Mouse (Mus musculus): ENCODE measurements around the gene Bspry. TPM values are rescaled to one million over a fixed set of nuclear protein-coding genes. Genes with fewer than 3 reads are reported as not detected.

Bspry gene
- 0.67 and 5.3 TPM in 2 replicates for polyA plus RNA-seq (2015; fragmentation: Nextera tagmentation; extraction: Ambion mirVana)

DNA sequence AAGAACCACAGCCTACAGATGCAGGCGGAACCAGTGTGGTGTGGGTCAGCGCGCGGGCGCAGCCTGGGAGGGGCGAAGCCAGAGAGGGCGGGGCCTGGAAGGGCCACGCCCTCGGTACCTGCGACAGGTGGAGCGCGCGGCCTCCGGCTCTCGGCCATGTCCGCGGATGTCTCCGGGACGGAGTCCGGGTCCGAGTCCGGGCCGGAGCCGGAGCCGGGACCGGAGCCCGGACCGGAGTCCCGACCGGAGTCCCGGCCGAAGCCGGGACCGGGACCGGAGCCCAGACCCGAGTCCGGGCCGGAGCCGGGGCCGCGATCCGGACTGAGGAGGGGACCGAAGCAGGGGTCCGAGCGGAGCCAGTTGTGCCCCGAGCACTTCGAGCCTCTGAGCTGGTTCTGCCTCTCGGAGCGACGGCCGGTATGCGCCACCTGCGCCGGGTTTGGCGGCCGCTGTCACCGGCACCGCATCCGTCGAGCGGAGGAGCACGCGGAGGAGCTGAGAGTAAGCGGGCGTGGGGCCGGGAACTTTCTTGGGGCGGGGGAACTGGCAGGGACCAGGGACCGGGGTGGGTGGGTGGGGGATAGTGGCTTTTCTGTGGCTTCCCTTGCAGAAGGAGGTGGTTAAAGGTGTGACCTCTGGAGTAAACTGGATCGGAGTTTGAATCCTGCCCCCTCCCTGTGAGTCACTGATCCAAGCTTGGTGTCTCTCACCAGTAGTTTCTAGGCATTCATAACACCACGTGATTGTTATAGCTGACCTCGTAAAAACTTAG is at the start of gene Bspry:
Gene Bspry, plus strand, starts transcription at position 117 of the 772 bp plus-strand sequence.
- H3K9me3 ChIP-seq (replicated peaks) = no peaks in the 10 kb centered on the region
- H3K36me3 ChIP-seq = no peaks in the 10 kb centered on the region
- ATAC-seq (ENCODE audit: low FRiP score) = peak; percentile 86
- 2% methylated on average over 70 of the region's 71 CpGs for WGBS
- peaks cover 12% of the 10 kb centered on the region for H3K4me1 ChIP-seq
- H3K27me3 ChIP-seq (replicated peaks) = peaks cover 31% of the 10 kb centered on the region
- no peak within 1 kb of the TSS for H3K9ac ChIP-seq (replicated peaks)
- H3K27ac ChIP-seq (replicated peaks) = no peak within 1 kb of the TSS
- H3K4me3 ChIP-seq (replicated peaks) = peak within 1 kb of the TSS; percentile 42
- H3K4me2 ChIP-seq = peak within 1 kb of the TSS; percentile 80

DNA sequence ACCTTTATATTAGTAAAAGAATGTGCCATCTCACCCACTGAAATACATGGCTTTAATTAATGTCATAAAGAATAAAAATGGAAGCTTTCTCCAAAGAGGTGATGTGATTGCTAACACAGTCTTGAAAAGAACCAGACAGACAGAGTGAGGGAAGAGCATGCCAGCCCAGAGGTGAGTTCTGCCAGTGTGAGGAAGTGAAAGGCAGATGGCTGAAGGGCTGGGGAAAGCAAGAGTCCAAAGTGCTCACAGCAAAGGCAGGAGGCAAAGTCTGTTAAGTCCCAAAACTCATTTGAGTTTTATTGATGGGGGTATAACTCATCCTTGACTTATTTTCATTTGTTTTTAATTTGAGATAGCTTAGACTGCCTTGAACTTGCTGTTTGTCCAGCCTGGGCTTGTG is 49.2 kb upstream of the Bspry start:
- no peak overlapping the region for H3K4me3 ChIP-seq (replicated peaks)
- no peaks in the 10 kb centered on the region for H3K27me3 ChIP-seq (replicated peaks)
- H3K9ac ChIP-seq (replicated peaks) = no peak overlapping the region
- peaks cover 4% of the 10 kb centered on the region for H3K36me3 ChIP-seq
- H3K27ac ChIP-seq (replicated peaks) = no peak overlapping the region
- no peaks in the 10 kb centered on the region for H3K4me1 ChIP-seq
- no peak overlapping the region for H3K4me2 ChIP-seq
- ATAC-seq (ENCODE audit: low FRiP score) = no peak
- no peaks in the 10 kb centered on the region for H3K9me3 ChIP-seq (replicated peaks)

GRCm38 (mm10) chr4:62431522-62431921 is 48.3 kb upstream of the Bspry start:
- no peak overlapping the region for H3K4me2 ChIP-seq
- WGBS = 88% methylated on average over 4 of the region's 4 CpGs
- no peak for ATAC-seq (ENCODE audit: low FRiP score)
- H3K27me3 ChIP-seq (replicated peaks) = no peaks in the 10 kb centered on the region
- H3K9ac ChIP-seq (replicated peaks) = no peak overlapping the region
- H3K4me1 ChIP-seq = no peaks in the 10 kb centered on the region
- H3K27ac ChIP-seq (replicated peaks) = no peak overlapping the region
- no peaks in the 10 kb centered on the region for H3K9me3 ChIP-seq (replicated peaks)
- H3K36me3 ChIP-seq = no peaks in the 10 kb centered on the region
- H3K4me3 ChIP-seq (replicated peaks) = no peak overlapping the region

- 86% methylated on average over 7 of the region's 7 CpGs for WGBS
Observed at GRCm38 (mm10) chr4:62433939-62434870, 45.6 kb upstream of the Bspry start.

DNA sequence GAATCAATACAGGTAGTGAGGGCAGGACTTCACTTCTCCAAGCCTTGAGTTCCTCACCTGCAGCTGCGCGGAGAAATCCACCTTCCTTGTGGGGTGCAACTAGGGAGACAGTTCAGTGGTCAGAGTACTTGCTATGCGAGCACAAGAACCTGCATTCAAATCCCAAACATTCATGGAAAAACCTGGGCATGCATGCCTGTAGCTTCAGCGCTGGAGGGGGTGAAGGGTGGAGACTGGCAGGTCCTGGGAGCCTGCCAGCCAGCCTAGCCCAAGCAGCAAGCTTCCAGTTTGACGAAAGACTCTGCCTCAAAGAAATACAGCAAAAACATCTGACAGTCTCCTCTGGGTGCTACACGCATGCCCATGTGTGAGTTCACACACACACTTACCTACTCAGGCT is 44.8 kb upstream of the Bspry start, which contains the start of gene Rnf183:
Gene Rnf183, minus strand, starts transcription at position 172 of the 400 bp plus-strand sequence.
- Histone ChIP-seq H3K27me3 (replicated peaks) (no peaks in the 10 kb centered on the region), H3K9ac (replicated peaks) (no peak within 1 kb of the TSS), H3K4me1 (no peaks in the 10 kb centered on the region), H3K36me3 (no peaks in the 10 kb centered on the region), H3K9me3 (replicated peaks) (no peaks in the 10 kb centered on the region), H3K4me2 (no peak within 1 kb of the TSS), H3K27ac (replicated peaks) (no peak within 1 kb of the TSS), H3K4me3 (replicated peaks) (no peak within 1 kb of the TSS)
- ATAC-seq (ENCODE audit: low FRiP score) = no peak
- 89% methylated on average over 6 of the region's 6 CpGs for WGBS

More at GRCm38 (mm10) chr4:62433939-62434870, 45.6 kb upstream of the Bspry start:
- Histone ChIP-seq H3K9ac (replicated peaks) (no peak overlapping the region), H3K27me3 (replicated peaks) (no peaks in the 10 kb centered on the region), H3K36me3 (no peaks in the 10 kb centered on the region), H3K4me1 (no peaks in the 10 kb centered on the region), H3K27ac (replicated peaks) (no peak overlapping the region), H3K9me3 (replicated peaks) (no peaks in the 10 kb centered on the region), H3K4me3 (replicated peaks) (no peak overlapping the region), H3K4me2 (no peak overlapping the region)
- ATAC-seq (ENCODE audit: low FRiP score) = no peak

DNA sequence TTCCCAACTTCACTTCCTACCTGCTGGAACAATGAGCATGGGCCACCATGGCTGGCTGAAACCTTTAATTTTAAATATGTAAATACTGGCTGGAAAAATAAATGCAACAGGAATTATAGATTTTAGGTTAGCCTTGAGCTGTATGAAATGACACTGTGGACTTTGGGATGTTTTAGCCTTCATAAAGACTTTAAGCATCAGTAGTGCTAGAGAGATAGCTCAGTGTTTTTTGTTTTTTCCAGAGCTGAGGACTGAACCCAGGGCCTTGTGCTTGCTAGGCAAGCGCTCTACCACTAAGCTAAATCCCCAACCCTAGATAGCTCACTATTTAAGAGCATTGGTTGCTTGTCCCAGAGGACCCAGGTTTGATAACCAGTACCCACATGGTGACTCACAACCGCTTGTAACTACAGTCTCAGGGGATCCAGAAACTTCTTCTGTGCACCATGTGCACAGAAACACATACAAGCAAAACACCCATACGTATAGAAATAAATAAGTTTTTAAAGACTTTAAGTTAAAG is 42.5 kb upstream of the Bspry start:
- no peak for ATAC-seq (ENCODE audit: low FRiP score)
- Histone ChIP-seq H3K27me3 (replicated peaks) (no peaks in the 10 kb centered on the region), H3K9me3 (replicated peaks) (no peaks in the 10 kb centered on the region), H3K4me2 (no peak overlapping the region), H3K27ac (replicated peaks) (no peak overlapping the region), H3K9ac (replicated peaks) (no peak overlapping the region), H3K36me3 (no peaks in the 10 kb centered on the region), H3K4me1 (no peaks in the 10 kb centered on the region), H3K4me3 (replicated peaks) (no peak overlapping the region)
- WGBS = 91% methylated on average over 3 of the region's 3 CpGs

DNA sequence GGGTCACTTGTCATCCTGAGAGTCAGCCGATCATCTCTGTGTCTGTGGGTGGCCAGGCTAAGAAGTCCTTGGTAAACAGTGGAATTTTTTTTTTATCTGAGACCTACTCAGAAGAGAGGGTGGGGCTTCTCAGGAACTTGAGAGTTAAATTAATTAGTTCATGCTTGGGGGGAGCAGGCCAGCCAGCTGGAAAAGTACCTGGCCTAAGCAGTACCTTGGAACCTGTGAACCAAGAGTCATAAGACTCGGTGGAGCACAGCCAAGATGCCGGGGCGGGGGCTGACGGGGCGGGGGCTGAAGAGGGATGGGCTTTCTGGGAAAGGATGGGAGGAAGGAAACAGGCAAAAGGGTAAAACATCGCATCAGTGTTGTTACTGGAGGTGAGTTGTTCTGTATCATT is 42.0 kb upstream of the Bspry start:
- ATAC-seq (ENCODE audit: low FRiP score) = no peak
- H3K27me3 ChIP-seq (replicated peaks) = no peaks in the 10 kb centered on the region

DNA sequence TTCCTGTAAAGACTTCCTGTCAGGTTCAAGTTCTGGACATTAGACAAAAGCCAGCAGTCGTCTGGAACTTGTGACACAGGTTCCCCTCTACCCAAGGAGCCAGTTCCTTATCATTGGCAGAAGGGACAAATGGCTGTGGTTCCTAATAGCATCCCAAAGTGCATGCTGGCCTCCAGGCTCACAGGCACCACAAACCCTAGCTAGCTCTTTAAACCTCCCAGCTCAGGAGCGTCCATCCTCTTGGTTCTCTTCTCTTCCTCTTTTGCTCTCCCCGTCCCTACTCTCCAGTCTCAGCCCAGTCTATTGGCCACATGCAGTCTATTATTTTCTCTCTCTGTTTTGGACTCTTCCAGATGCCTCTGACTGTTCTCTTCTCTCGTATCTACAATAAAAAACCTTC is 40.1 kb upstream of the Bspry start:
- Histone ChIP-seq H3K4me2 (no peak overlapping the region), H3K36me3 (no peaks in the 10 kb centered on the region), H3K9ac (replicated peaks) (no peak overlapping the region), H3K9me3 (replicated peaks) (no peaks in the 10 kb centered on the region), H3K27ac (replicated peaks) (no peak overlapping the region), H3K27me3 (replicated peaks) (no peaks in the 10 kb centered on the region), H3K4me1 (no peaks in the 10 kb centered on the region), H3K4me3 (replicated peaks) (no peak overlapping the region)
- no peak for ATAC-seq (ENCODE audit: low FRiP score)
- 75% methylated on average over 4 of the region's 4 CpGs for WGBS

More for the DNA sequence above, 42.0 kb upstream of the Bspry start:
- no peak overlapping the region for H3K4me3 ChIP-seq (replicated peaks)
- no peak overlapping the region for H3K4me2 ChIP-seq
- H3K9me3 ChIP-seq (replicated peaks) = no peaks in the 10 kb centered on the region
- WGBS = 90% methylated on average over 7 of the region's 7 CpGs
- H3K36me3 ChIP-seq = no peaks in the 10 kb centered on the region
- H3K27ac ChIP-seq (replicated peaks) = no peak overlapping the region
- H3K9ac ChIP-seq (replicated peaks) = no peak overlapping the region
- H3K4me1 ChIP-seq = no peaks in the 10 kb centered on the region

- H3K9ac ChIP-seq (replicated peaks) = no peak overlapping the region
- H3K27me3 ChIP-seq (replicated peaks) = no peaks in the 10 kb centered on the region
- no peaks in the 10 kb centered on the region for H3K4me1 ChIP-seq
- H3K4me3 ChIP-seq (replicated peaks) = no peak overlapping the region
- H3K9me3 ChIP-seq (replicated peaks) = no peaks in the 10 kb centered on the region
- ATAC-seq (ENCODE audit: low FRiP score) = no peak
- H3K4me2 ChIP-seq = no peak overlapping the region
- no peaks in the 10 kb centered on the region for H3K36me3 ChIP-seq
- WGBS = 79% methylated on average over 4 of the region's 4 CpGs
- H3K27ac ChIP-seq (replicated peaks) = no peak overlapping the region
Observed at GRCm38 (mm10) chr4:62440544-62440943, 39.3 kb upstream of the Bspry start.

DNA sequence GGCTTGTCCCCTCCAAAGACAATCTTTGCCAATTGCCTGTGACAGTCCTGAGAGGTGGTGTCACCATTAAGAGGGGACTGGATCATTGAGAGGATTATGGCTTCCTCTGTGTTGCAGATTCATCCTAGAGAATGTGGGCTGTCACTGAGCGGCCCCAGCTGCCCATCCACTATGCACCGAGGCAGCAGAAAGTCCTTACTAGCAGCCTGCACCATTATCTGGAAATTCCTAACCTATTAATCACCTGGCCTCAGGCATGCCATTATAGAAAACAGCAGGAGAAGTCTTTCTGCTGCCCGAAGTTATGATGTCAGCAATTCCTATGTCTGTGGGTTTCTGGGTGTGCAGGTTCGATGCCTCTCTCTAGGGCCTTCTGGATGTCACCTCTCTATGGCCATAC is 38.9 kb upstream of the Bspry start:
- Histone ChIP-seq H3K9me3 (replicated peaks) (no peaks in the 10 kb centered on the region), H3K4me2 (no peak overlapping the region), H3K27ac (replicated peaks) (no peak overlapping the region), H3K36me3 (no peaks in the 10 kb centered on the region), H3K4me1 (no peaks in the 10 kb centered on the region), H3K9ac (replicated peaks) (no peak overlapping the region), H3K27me3 (replicated peaks) (no peaks in the 10 kb centered on the region), H3K4me3 (replicated peaks) (no peak overlapping the region)
- WGBS = 77% methylated on average over 4 of the region's 4 CpGs
- no peak for ATAC-seq (ENCODE audit: low FRiP score)

DNA sequence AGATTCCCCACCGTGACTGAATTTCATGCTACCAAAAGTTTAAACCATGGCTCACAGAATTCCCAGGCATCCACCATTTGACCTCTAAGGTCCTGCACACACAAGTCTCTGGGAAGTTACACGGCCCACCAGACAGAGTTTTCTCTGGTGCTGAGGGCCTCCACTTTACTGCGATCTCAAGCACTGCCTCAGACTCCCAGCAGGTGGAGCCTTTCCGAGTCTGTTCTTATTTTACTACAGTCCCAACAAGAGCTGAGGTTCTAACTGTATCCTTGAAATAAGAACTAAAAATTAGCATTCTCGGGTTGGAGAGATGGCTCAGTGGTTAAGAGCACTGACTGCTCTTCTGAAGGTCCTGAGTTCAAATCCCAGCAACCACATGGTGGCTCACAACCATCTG is 24.9 kb upstream of the Bspry start:
- no peak overlapping the region for H3K9ac ChIP-seq (replicated peaks)

More for the DNA sequence above, 24.9 kb upstream of the Bspry start:
- ATAC-seq (ENCODE audit: low FRiP score) = no peak; the same call in 1 of the 2 replicates
- no peaks in the 10 kb centered on the region; the same call in 1 of the 2 replicates for H3K36me3 ChIP-seq
- no peaks in the 10 kb centered on the region for H3K27me3 ChIP-seq (replicated peaks)
- H3K27ac ChIP-seq (replicated peaks) = no peak overlapping the region
- WGBS = 57% methylated on average over 5 of the region's 5 CpGs
- H3K9me3 ChIP-seq (replicated peaks) = no peaks in the 10 kb centered on the region
- no peak overlapping the region for H3K4me2 ChIP-seq
- no peak overlapping the region for H3K4me3 ChIP-seq (replicated peaks)
- no peaks in the 10 kb centered on the region for H3K4me1 ChIP-seq

All from neural tube, embryonic 15.5 days (tissue).